Comparison of ENCODE assay signal across 16 mouse cellular contexts in the genomic region with DNA sequence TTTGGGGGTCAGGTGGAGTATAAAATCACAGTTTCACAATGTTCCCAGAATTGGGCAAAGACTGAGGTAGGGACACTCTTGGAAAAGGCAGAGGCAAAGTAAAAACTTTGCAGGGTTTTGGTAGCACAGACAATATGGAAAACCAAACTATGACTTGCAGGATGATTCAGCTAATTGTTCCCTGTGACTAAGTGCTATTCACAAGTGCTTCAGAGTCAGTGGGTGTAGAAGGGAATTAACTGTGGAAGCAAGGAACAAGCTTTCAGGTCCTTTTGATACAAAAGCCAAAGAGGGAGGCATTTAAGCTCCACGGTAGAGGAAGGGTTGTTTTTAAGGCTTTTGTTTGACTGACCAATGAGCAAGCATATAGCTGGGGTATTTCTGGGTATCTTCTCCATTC.
"Had no signal": no experiment of that assay in that cellular context is flagged by ENCODE, and none has a peak within 500 bp of the region (broad histone marks: within the 10 kb centered on the region; RNA-seq: fewer than 3 reads in every experiment).

No protein-coding gene starts in this region.

- H3K4me1 ChIP-seq: liver, embryonic 12.5 days; lung, embryonic 15.5 days; midbrain, embryonic 12.5 days; neural tube, embryonic 12.5 days had no signal

- H3K36me3 ChIP-seq: liver, embryonic 12.5 days; lung, embryonic 15.5 days; midbrain, embryonic 12.5 days; neural tube, embryonic 12.5 days had no signal

- H3K27ac ChIP-seq: kidney, postnatal 0 days; liver, embryonic 12.5 days; lung, embryonic 15.5 days; macrophage; midbrain, embryonic 12.5 days; neural tube, embryonic 12.5 days; stomach, postnatal 0 days had no signal

- H3K27me3 ChIP-seq: liver, embryonic 12.5 days; lung, embryonic 15.5 days; midbrain, embryonic 12.5 days; neural tube, embryonic 12.5 days had no signal

- H3K4me3 ChIP-seq: liver, embryonic 12.5 days; lung, embryonic 15.5 days; midbrain, embryonic 12.5 days; neural tube, embryonic 12.5 days had no signal

- DNase-seq: kidney, adult 11 months; kidney, adult 9 months; kidney, postnatal 36 days; layer of hippocampus, adult 9-11 months; layer of hippocampus, postnatal 36 days; left cerebral cortex, postnatal 4 days; lung, postnatal 14 days; thymus, adult 18-20 months; thymus, postnatal 14 days had no signal
